Comparison of ENCODE assay signal across 8 mouse cellular contexts in genomic region chr11:101626649-101626994, GRCm38 (mm10). TPM values are rescaled to one million over a fixed set of nuclear protein-coding genes. Genes with fewer than 3 reads are reported as not detected.
A peak's percentile ranks its signal among the peaks of the same experiment; 100 is the strongest.
DNase-seq lines count a peak whose midpoint lies in the region; ATAC-seq and TF ChIP-seq lines count a peak whose summit lies in the region.

No protein-coding gene starts in this region.

- DNase-seq in heart, postnatal 4 days = no peak
- DNase-seq in midbrain, embryonic 11.5 days (ENCODE audit: low spot score, missing footprints) = no peak
- no peak for DNase-seq in left cerebral cortex, adult 11 months (ENCODE audit: low spot score)
- no peak for DNase-seq in thymus, postnatal 4 days
- DNase-seq in gastrocnemius, postnatal 25 days = no peak

- H3K36me3 ChIP-seq in heart, embryonic 13.5 days = peaks cover 6% of the 10 kb centered on the region; the same call in 1 of the 2 replicates
- no peaks in the 10 kb centered on the region for H3K36me3 ChIP-seq in hindbrain, embryonic 13.5 days
- H3K36me3 ChIP-seq in midbrain, embryonic 11.5 days (ENCODE audit: control insufficient read depth, insufficient read depth, low read length) = peaks cover 2% of the 10 kb centered on the region; the same call in 1 of the 2 replicates

- TF ChIP-seq POLR2A in bone marrow, adult 2 months (IDR thresholded peaks at IDR 0.05; ENCODE audit: borderline replicate concordance, control insufficient read depth, low read depth, low read length) = no peak

- H3K4me2 ChIP-seq in heart, embryonic 13.5 days = peak overlapping the region; percentile 80
- H3K4me2 ChIP-seq in hindbrain, embryonic 13.5 days = peak overlapping the region; percentile 95
- H3K4me2 ChIP-seq in midbrain, embryonic 11.5 days = peak overlapping the region; percentile 83

- no peak; the same call in 1 of the 2 replicates for ATAC-seq in heart, embryonic 13.5 days (ENCODE audit: extremely low read depth, insufficient number of reproducible peaks, low FRiP score, low TSS enrichment)
- ATAC-seq in hindbrain, embryonic 13.5 days (ENCODE audit: low FRiP score) = 0 out of 2 replicates have a peak, but pooled peaks have one; percentile 21
- peak; percentile 18; the same call in 1 of the 2 replicates for ATAC-seq in midbrain, embryonic 11.5 days (ENCODE audit: low FRiP score)

- 2% methylated on average over 8 of the region's 8 CpGs for WGBS in heart, embryonic 13.5 days
- 2% methylated on average over 8 of the region's 8 CpGs for WGBS in bone marrow, adult 2 months
- 8% methylated on average over 8 of the region's 8 CpGs for WGBS in hindbrain, embryonic 13.5 days
- WGBS in midbrain, embryonic 11.5 days = 7% methylated on average over 8 of the region's 8 CpGs

- TF ChIP-seq CTCF in bone marrow, adult 2 months (IDR thresholded peaks at IDR 0.05; ENCODE audit: control insufficient read depth, insufficient read depth, low read length) = no peak

- H3K4me3 ChIP-seq in heart, embryonic 13.5 days = peak overlapping the region; percentile 69
- H3K4me3 ChIP-seq in bone marrow, adult 2 months (replicated peaks; ENCODE audit: control insufficient read depth, low read depth, low read length) = peak overlapping the region; percentile 67
- peak overlapping the region; percentile 61 for H3K4me3 ChIP-seq in hindbrain, embryonic 13.5 days
- H3K4me3 ChIP-seq in midbrain, embryonic 11.5 days (ENCODE audit: low read depth, low read length) = peak overlapping the region; percentile 30

- H3K27me3 ChIP-seq in heart, embryonic 13.5 days (replicated peaks) = no peaks in the 10 kb centered on the region
- H3K27me3 ChIP-seq in hindbrain, embryonic 13.5 days = no peaks in the 10 kb centered on the region
- no peaks in the 10 kb centered on the region for H3K27me3 ChIP-seq in midbrain, embryonic 11.5 days (ENCODE audit: control insufficient read depth, insufficient read depth, low read length)

- H3K9ac ChIP-seq in heart, embryonic 13.5 days = peak overlapping the region; percentile 82
- peak overlapping the region; percentile 68 for H3K9ac ChIP-seq in hindbrain, embryonic 13.5 days
- peak overlapping the region; percentile 68 for H3K9ac ChIP-seq in midbrain, embryonic 11.5 days (ENCODE audit: low read length)

- peak overlapping the region; percentile 99 for H3K27ac ChIP-seq in heart, embryonic 13.5 days (replicated peaks)
- peak overlapping the region; percentile 97 for H3K27ac ChIP-seq in bone marrow, adult 2 months (ENCODE audit: control insufficient read depth, insufficient read depth, low read depth, low read length, poor library complexity)
- peak overlapping the region; percentile 90 for H3K27ac ChIP-seq in hindbrain, embryonic 13.5 days
- peak overlapping the region; percentile 96 for H3K27ac ChIP-seq in midbrain, embryonic 11.5 days (ENCODE audit: low read depth, low read length)

- no peaks in the 10 kb centered on the region for H3K9me3 ChIP-seq in heart, embryonic 13.5 days
- no peaks in the 10 kb centered on the region for H3K9me3 ChIP-seq in hindbrain, embryonic 13.5 days
- no peaks in the 10 kb centered on the region for H3K9me3 ChIP-seq in midbrain, embryonic 11.5 days (ENCODE audit: control insufficient read depth, low read length)

- peaks cover 9% of the 10 kb centered on the region for H3K4me1 ChIP-seq in heart, embryonic 13.5 days
- H3K4me1 ChIP-seq in bone marrow, adult 2 months (ENCODE audit: control insufficient read depth, insufficient read depth, low read length) = no peaks in the 10 kb centered on the region; the same call in 1 of the 2 replicates
- H3K4me1 ChIP-seq in hindbrain, embryonic 13.5 days (replicated peaks) = peaks cover 14% of the 10 kb centered on the region
- peaks cover 6% of the 10 kb centered on the region; the same call in 1 of the 2 replicates for H3K4me1 ChIP-seq in midbrain, embryonic 11.5 days (ENCODE audit: control insufficient read depth, insufficient read depth, low read length)

RNA-seq across cellular contexts. Expression of gene Rdm1, which starts 0.4 kb away (rescaled TPM):
- polyA plus RNA-seq in heart, embryonic 13.5 days (2015; fragmentation: Nextera tagmentation; extraction: Ambion mirVana) = 31.8 and 37.0 TPM in 2 replicates
- total RNA-seq in heart, postnatal 4 days (2021) = 10 to 100 TPM; 29.2 to 35.0 TPM
- 17.4 and 57.2 TPM in 2 replicates for polyA plus RNA-seq in bone marrow, adult 2 months (2011; ENCODE audit: insufficient read depth, insufficient read length, low replicate concordance, missing spikeins)
- polyA plus RNA-seq in hindbrain, embryonic 13.5 days (2015; fragmentation: Nextera tagmentation; extraction: Ambion mirVana) = 15.5 and 18.9 TPM in 2 replicates
- polyA plus RNA-seq in midbrain, embryonic 11.5 days (2014; fragmentation: Nextera tagmentation; extraction: Ambion mirVana) = 44.0 and 44.8 TPM in 2 replicates
- 10 to 100 TPM; 21.6 to 25.0 TPM for total RNA-seq in gastrocnemius, postnatal 25 days (2021)

RNA-seq across cellular contexts. Expression of gene Gm11634, which starts 27.6 kb away (rescaled TPM):
- polyA plus RNA-seq in heart, embryonic 13.5 days (2015; fragmentation: Nextera tagmentation; extraction: Ambion mirVana) = not detected in 2 replicates
- not detected for total RNA-seq in heart, postnatal 4 days (2021)
- polyA plus RNA-seq in bone marrow, adult 2 months (2011; ENCODE audit: insufficient read depth, insufficient read length, low replicate concordance, missing spikeins) = 3.5 TPM in 1 of 2 replicates, not detected in the other
- not detected in 2 replicates for polyA plus RNA-seq in hindbrain, embryonic 13.5 days (2015; fragmentation: Nextera tagmentation; extraction: Ambion mirVana)
- not detected in 2 replicates for polyA plus RNA-seq in midbrain, embryonic 11.5 days (2014; fragmentation: Nextera tagmentation; extraction: Ambion mirVana)
- total RNA-seq in gastrocnemius, postnatal 25 days (2021) = not detected

RNA-seq across cellular contexts. Expression of gene Arl4d, which starts 38.7 kb away (rescaled TPM):
- 8.7 and 9.1 TPM in 2 replicates for polyA plus RNA-seq in heart, embryonic 13.5 days (2015; fragmentation: Nextera tagmentation; extraction: Ambion mirVana)
- total RNA-seq in heart, postnatal 4 days (2021) = 10 to 100 TPM; 17.9 to 20.5 TPM
- 0.93 and 5.5 TPM in 2 replicates for polyA plus RNA-seq in bone marrow, adult 2 months (2011; ENCODE audit: insufficient read depth, insufficient read length, low replicate concordance, missing spikeins)
- 8.0 and 10.7 TPM in 2 replicates for polyA plus RNA-seq in hindbrain, embryonic 13.5 days (2015; fragmentation: Nextera tagmentation; extraction: Ambion mirVana)
- polyA plus RNA-seq in midbrain, embryonic 11.5 days (2014; fragmentation: Nextera tagmentation; extraction: Ambion mirVana) = 3.9 and 4.4 TPM in 2 replicates
- total RNA-seq in gastrocnemius, postnatal 25 days (2021) = 1 to 10 TPM; 5.7 to 5.8 TPM

RNA-seq across cellular contexts. Expression of gene Tmem106a, which starts 44.6 kb away (rescaled TPM):
- polyA plus RNA-seq in heart, embryonic 13.5 days (2015; fragmentation: Nextera tagmentation; extraction: Ambion mirVana) = 4.0 and 4.4 TPM in 2 replicates
- 1 to 10 TPM; 7.9 TPM for total RNA-seq in heart, postnatal 4 days (2021)
- polyA plus RNA-seq in bone marrow, adult 2 months (2011; ENCODE audit: insufficient read depth, insufficient read length, low replicate concordance, missing spikeins) = 6.7 and 14.1 TPM in 2 replicates
- polyA plus RNA-seq in hindbrain, embryonic 13.5 days (2015; fragmentation: Nextera tagmentation; extraction: Ambion mirVana) = 3.4 and 4.1 TPM in 2 replicates
- 2.6 and 2.7 TPM in 2 replicates for polyA plus RNA-seq in midbrain, embryonic 11.5 days (2014; fragmentation: Nextera tagmentation; extraction: Ambion mirVana)
- total RNA-seq in gastrocnemius, postnatal 25 days (2021) = 1 to 10 TPM; 1.1 to 2.5 TPM
